Mouse (Mus musculus): Measurements from ENCODE around the gene Enox1. TPM values are rescaled to one million over a fixed set of nuclear protein-coding genes. Genes with fewer than 3 reads are reported as not detected.

Gene Enox1
- polyA plus RNA-seq, 1 experiment = 3.1 TPM

DNA sequence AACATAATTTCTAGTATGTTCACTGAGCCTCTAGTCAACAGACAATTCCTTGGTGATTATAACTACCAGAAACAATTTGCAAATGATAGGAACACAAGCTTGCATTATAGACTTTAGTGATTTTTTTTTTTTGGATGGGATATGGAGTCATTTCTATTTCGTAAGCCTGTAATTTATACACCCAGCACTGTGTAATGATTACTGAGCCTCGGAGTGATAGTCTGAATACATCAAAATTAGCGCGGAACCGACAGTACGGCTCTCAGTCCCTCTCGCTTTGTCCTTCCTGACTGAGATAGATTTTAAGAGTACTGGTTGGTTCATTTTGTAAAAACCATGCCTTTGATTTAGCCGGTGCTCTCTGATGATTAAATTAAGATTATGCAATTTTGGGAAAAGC is 322.1 kb downstream of the Enox1 start:
- no peak overlapping the region for H3K4me3 ChIP-seq (ENCODE audit: low read depth, low read length)
- H3K27me3 ChIP-seq (ENCODE audit: control insufficient read depth, insufficient read depth, low read length, poor library complexity, severe bottlenecking) = no peaks in the 10 kb centered on the region
- TF ChIP-seq POLR2A (IDR thresholded peaks at IDR 0.05; ENCODE audit: insufficient read depth, low read length) = no peak
- no peak for TF ChIP-seq EP300 (IDR thresholded peaks at IDR 0.05; ENCODE audit: insufficient read depth, low read depth, low read length)
- TF ChIP-seq CTCF (IDR thresholded peaks at IDR 0.05; ENCODE audit: low read depth, low read length) = no peak

DNA sequence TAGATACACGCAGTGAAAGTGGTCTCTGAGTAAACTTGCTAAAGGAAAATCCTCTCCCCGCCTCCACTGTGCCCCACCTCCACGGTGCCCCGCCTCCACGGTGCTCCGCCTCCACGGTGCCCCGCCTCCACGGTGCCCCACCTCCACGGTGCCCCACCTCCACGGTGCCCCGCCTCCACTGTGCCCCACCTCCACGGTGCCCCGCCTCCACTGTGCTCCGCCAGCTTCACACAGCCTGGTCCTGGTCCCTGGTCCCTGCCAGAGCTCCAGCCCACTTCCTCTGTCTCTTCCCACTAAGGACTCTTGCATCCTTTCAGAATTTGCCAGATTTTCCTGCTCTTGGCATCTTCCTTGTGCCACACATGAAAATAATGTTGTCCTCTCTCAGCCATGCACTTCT is 326.5 kb downstream of the Enox1 start:
- Histone ChIP-seq H3K9me3 (replicated peaks; ENCODE audit: control insufficient read depth, insufficient read depth, low read length, poor library complexity, severe bottlenecking) (no peaks in the 10 kb centered on the region), H3K27me3 (ENCODE audit: control insufficient read depth, insufficient read depth, low read length, poor library complexity, severe bottlenecking) (no peaks in the 10 kb centered on the region), H3K9ac (ENCODE audit: low read depth, poor library complexity, severe bottlenecking) (no peak overlapping the region), H3K27ac (ENCODE audit: insufficient read depth, low read length) (no peak overlapping the region), H3K36me3 (ENCODE audit: control insufficient read depth, insufficient read depth, low read length, poor library complexity, severe bottlenecking) (no peaks in the 10 kb centered on the region), H3K4me3 (ENCODE audit: low read depth, low read length) (no peak overlapping the region), H3K4me1 (ENCODE audit: control insufficient read depth, insufficient read depth, low read length) (no peaks in the 10 kb centered on the region)
- no peak for TF ChIP-seq POLR2A (IDR thresholded peaks at IDR 0.05; ENCODE audit: insufficient read depth, low read length)
- no peak for TF ChIP-seq CTCF (IDR thresholded peaks at IDR 0.05; ENCODE audit: low read depth, low read length)
- TF ChIP-seq EP300 (IDR thresholded peaks at IDR 0.05; ENCODE audit: insufficient read depth, low read depth, low read length) = no peak

More for the DNA sequence above, 322.1 kb downstream of the Enox1 start:
- H3K36me3 ChIP-seq (ENCODE audit: control insufficient read depth, insufficient read depth, low read length, poor library complexity, severe bottlenecking) = no peaks in the 10 kb centered on the region
- H3K4me1 ChIP-seq (ENCODE audit: control insufficient read depth, insufficient read depth, low read length) = no peaks in the 10 kb centered on the region
- no peak overlapping the region for H3K9ac ChIP-seq (ENCODE audit: low read depth, poor library complexity, severe bottlenecking)
- H3K27ac ChIP-seq (ENCODE audit: insufficient read depth, low read length) = no peak overlapping the region
- H3K9me3 ChIP-seq (replicated peaks; ENCODE audit: control insufficient read depth, insufficient read depth, low read length, poor library complexity, severe bottlenecking) = no peaks in the 10 kb centered on the region

DNA sequence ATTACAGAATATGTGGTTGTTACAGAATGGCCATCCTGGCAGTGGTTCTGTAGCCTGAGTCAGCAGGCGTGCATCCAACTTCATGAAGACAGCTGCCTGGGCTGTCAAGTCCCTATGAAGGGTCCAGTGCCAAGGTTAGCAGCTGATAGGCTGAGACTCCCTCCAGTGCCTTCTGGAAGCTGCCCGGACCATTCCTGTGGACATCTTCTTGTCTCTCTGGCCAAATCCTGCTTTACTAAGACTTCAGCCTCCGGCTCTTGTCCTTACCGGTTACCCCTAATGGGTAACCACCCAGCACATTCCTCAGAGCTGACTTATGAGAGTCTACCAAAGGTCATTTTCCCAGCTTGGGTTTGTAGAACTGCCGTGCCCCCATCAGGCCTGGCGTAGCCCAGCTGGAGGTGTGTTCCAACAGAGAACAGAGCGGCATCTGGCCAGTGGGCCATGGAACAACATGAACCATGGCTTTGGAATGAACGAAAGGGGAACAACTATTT is 328.4 kb downstream of the Enox1 start:
- TF ChIP-seq CTCF (IDR thresholded peaks at IDR 0.05; ENCODE audit: low read depth, low read length) = no peak
- TF ChIP-seq POLR2A (IDR thresholded peaks at IDR 0.05; ENCODE audit: insufficient read depth, low read length) = no peak
- no peak for TF ChIP-seq EP300 (IDR thresholded peaks at IDR 0.05; ENCODE audit: insufficient read depth, low read depth, low read length)

DNA sequence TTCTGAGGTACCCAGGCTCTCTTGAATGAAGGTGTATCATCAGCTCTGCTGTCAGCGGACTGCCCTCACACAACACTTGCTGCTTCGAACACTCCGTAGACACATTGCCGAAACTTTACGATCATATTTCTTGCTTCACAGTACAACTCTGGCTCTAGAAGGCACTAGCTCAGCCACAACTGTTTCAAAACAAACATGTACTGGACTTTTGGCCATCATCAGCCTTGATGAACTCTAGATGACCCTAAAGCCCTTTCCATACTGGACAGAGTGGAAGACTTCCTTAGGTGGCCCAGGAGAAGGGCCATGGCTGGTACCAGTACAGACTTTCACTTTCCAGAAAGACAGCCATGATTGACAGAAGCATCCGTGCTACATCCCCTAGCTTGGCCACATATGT is 334.1 kb downstream of the Enox1 start:
- Histone ChIP-seq H3K27ac (ENCODE audit: insufficient read depth, low read length) (no peak overlapping the region), H3K36me3 (ENCODE audit: control insufficient read depth, insufficient read depth, low read length, poor library complexity, severe bottlenecking) (no peaks in the 10 kb centered on the region), H3K27me3 (ENCODE audit: control insufficient read depth, insufficient read depth, low read length, poor library complexity, severe bottlenecking) (no peaks in the 10 kb centered on the region), H3K4me1 (ENCODE audit: control insufficient read depth, insufficient read depth, low read length) (no peaks in the 10 kb centered on the region), H3K9me3 (replicated peaks; ENCODE audit: control insufficient read depth, insufficient read depth, low read length, poor library complexity, severe bottlenecking) (no peaks in the 10 kb centered on the region), H3K9ac (ENCODE audit: low read depth, poor library complexity, severe bottlenecking) (no peak overlapping the region), H3K4me3 (ENCODE audit: low read depth, low read length) (no peak overlapping the region)
- no peak for TF ChIP-seq CTCF (IDR thresholded peaks at IDR 0.05; ENCODE audit: low read depth, low read length)
- no peak for TF ChIP-seq POLR2A (IDR thresholded peaks at IDR 0.05; ENCODE audit: insufficient read depth, low read length)
- no peak for TF ChIP-seq EP300 (IDR thresholded peaks at IDR 0.05; ENCODE audit: insufficient read depth, low read depth, low read length)

More for the DNA sequence above, 328.4 kb downstream of the Enox1 start:
- H3K36me3 ChIP-seq (ENCODE audit: control insufficient read depth, insufficient read depth, low read length, poor library complexity, severe bottlenecking) = no peaks in the 10 kb centered on the region
- no peak overlapping the region for H3K9ac ChIP-seq (ENCODE audit: low read depth, poor library complexity, severe bottlenecking)
- H3K4me1 ChIP-seq (ENCODE audit: control insufficient read depth, insufficient read depth, low read length) = no peaks in the 10 kb centered on the region
- no peak overlapping the region for H3K4me3 ChIP-seq (ENCODE audit: low read depth, low read length)
- no peaks in the 10 kb centered on the region for H3K27me3 ChIP-seq (ENCODE audit: control insufficient read depth, insufficient read depth, low read length, poor library complexity, severe bottlenecking)
- H3K9me3 ChIP-seq (replicated peaks; ENCODE audit: control insufficient read depth, insufficient read depth, low read length, poor library complexity, severe bottlenecking) = no peaks in the 10 kb centered on the region
- H3K27ac ChIP-seq (ENCODE audit: insufficient read depth, low read length) = no peak overlapping the region

DNA sequence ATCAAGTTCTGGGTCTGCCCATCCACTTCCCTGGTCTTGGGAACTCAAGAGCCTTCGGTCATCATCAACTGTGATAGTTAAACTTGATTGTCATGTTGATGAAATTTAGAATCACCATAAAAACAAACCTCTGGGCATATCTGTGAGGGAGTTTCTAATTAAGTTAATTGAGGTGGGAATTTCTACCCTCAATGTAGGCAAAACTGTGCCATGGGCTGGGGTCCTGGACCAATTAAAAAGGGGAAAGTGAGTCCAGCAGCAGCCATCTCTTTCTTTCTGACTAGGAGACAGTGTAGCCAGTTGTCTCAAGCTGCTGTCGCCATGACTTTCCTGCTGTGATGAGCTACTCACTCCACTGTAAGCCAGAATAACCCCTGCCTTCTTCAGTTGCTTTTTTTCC is 335.2 kb downstream of the Enox1 start:
- TF ChIP-seq EP300 (IDR thresholded peaks at IDR 0.05; ENCODE audit: insufficient read depth, low read depth, low read length) (no peak), CTCF (IDR thresholded peaks at IDR 0.05; ENCODE audit: low read depth, low read length) (no peak), POLR2A (IDR thresholded peaks at IDR 0.05; ENCODE audit: insufficient read depth, low read length) (no peak)
- no peaks in the 10 kb centered on the region for H3K9me3 ChIP-seq (replicated peaks; ENCODE audit: control insufficient read depth, insufficient read depth, low read length, poor library complexity, severe bottlenecking)
- no peak overlapping the region for H3K4me3 ChIP-seq (ENCODE audit: low read depth, low read length)
- H3K27me3 ChIP-seq (ENCODE audit: control insufficient read depth, insufficient read depth, low read length, poor library complexity, severe bottlenecking) = no peaks in the 10 kb centered on the region
- H3K36me3 ChIP-seq (ENCODE audit: control insufficient read depth, insufficient read depth, low read length, poor library complexity, severe bottlenecking) = no peaks in the 10 kb centered on the region
- no peak overlapping the region for H3K9ac ChIP-seq (ENCODE audit: low read depth, poor library complexity, severe bottlenecking)
- H3K27ac ChIP-seq (ENCODE audit: insufficient read depth, low read length) = no peak overlapping the region
- H3K4me1 ChIP-seq (ENCODE audit: control insufficient read depth, insufficient read depth, low read length) = no peaks in the 10 kb centered on the region

DNA sequence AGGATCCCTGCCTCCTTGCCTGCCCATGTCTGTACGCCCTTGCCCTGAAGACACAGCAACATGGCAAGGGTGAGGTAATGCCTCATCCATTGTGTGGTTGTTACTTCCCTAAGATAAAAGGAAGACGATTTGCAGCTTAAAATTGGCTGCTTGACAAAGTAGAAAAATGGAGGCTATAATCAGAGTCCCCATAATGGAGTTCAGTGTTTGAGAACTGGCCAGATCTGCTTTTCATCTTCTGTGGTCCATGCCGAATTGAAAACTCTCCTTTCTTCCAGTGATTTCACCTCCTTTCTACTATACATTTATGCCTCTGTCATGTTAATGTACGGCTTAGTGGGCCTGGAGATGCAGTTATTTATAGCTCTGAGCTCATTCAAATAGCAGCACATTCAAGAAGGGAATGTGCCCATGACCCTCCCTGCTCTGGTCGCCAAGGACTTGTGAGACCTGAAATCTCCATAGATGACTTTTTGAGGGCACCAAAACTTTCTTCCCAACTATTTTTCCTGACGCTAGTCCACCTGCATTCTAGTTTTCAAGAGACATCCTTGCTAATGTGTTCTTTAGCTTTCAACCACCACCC is 343.5 kb downstream of the Enox1 start:
- no peak overlapping the region for H3K9ac ChIP-seq (ENCODE audit: low read depth, poor library complexity, severe bottlenecking)
- H3K9me3 ChIP-seq (replicated peaks; ENCODE audit: control insufficient read depth, insufficient read depth, low read length, poor library complexity, severe bottlenecking) = no peaks in the 10 kb centered on the region; the same call in none of the 2 replicates
- H3K4me1 ChIP-seq (ENCODE audit: control insufficient read depth, insufficient read depth, low read length) = no peaks in the 10 kb centered on the region
- H3K36me3 ChIP-seq (ENCODE audit: control insufficient read depth, insufficient read depth, low read length, poor library complexity, severe bottlenecking) = no peaks in the 10 kb centered on the region
- no peaks in the 10 kb centered on the region; the same call in 1 of the 2 replicates for H3K27me3 ChIP-seq (ENCODE audit: control insufficient read depth, insufficient read depth, low read length, poor library complexity, severe bottlenecking)
- TF ChIP-seq POLR2A (IDR thresholded peaks at IDR 0.05; ENCODE audit: insufficient read depth, low read length) (no peak), EP300 (IDR thresholded peaks at IDR 0.05; ENCODE audit: insufficient read depth, low read depth, low read length) (no peak), CTCF (IDR thresholded peaks at IDR 0.05; ENCODE audit: low read depth, low read length) (no peak)
- H3K27ac ChIP-seq (ENCODE audit: insufficient read depth, low read length) = no peak overlapping the region
- H3K4me3 ChIP-seq (ENCODE audit: low read depth, low read length) = no peak overlapping the region

All from ES-Bruce4 (cell line).